16 mouse cellular contexts compared by ENCODE assay signal in the genomic region with DNA sequence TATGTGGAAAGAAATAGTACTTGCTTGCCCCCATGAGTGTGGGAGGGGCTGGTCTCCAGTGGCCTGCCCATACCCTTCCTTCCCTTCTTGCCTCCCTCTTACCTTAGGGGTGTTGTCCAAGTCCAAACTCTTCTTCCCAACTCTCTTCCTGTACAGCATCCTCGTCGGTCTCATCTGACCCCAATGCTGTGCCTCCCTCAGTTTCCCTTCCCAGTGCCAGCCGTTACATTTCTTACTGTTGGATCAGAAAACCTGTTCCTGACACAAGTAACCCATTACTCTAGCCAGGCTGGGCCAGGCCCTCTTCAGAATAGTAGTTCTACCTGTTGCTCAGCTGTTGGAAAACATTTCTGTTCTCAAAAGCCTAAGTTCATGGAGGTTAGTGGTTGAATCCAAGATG. TPM values are rescaled to one million over a fixed set of nuclear protein-coding genes. Genes with fewer than 3 reads are reported as not detected.
DNase-seq lines count a peak whose midpoint lies in the region; ATAC-seq and TF ChIP-seq lines count a peak whose summit lies in the region.
"Had no signal": no experiment of that assay in that cellular context is flagged by ENCODE, and none has a peak within 500 bp of the region (broad histone marks: within the 10 kb centered on the region; RNA-seq: fewer than 3 reads in every experiment).

No protein-coding gene starts in this region.

- no peak overlapping the region for H3K4me2 ChIP-seq in midbrain, embryonic 11.5 days
- no peak overlapping the region for H3K4me2 ChIP-seq in midbrain, embryonic 15.5 days
- H3K4me2 ChIP-seq: embryonic facial prominence, embryonic 13.5 days; embryonic facial prominence, embryonic 15.5 days; forebrain, embryonic 12.5 days had no signal

- H3K9ac ChIP-seq in midbrain, embryonic 11.5 days (ENCODE audit: low read length): no peak overlapping the region
- no peak overlapping the region for H3K9ac ChIP-seq in midbrain, embryonic 15.5 days
- H3K9ac ChIP-seq: embryonic facial prominence, embryonic 13.5 days; embryonic facial prominence, embryonic 15.5 days; forebrain, embryonic 12.5 days had no signal

- no peaks in the 10 kb centered on the region for H3K9me3 ChIP-seq in midbrain, embryonic 11.5 days (ENCODE audit: control insufficient read depth, low read length)
- H3K9me3 ChIP-seq in midbrain, embryonic 15.5 days: no peaks in the 10 kb centered on the region
- H3K9me3 ChIP-seq: embryonic facial prominence, embryonic 13.5 days; embryonic facial prominence, embryonic 15.5 days; forebrain, embryonic 10.5 days; forebrain, embryonic 12.5 days had no signal

- WGBS in cerebellum, adult 2 months: 90% methylated on average over 3 of the region's 3 CpGs
- WGBS in midbrain, embryonic 11.5 days: 92% methylated on average over 3 of the region's 3 CpGs
- WGBS in midbrain, embryonic 15.5 days: 96% methylated on average over 3 of the region's 3 CpGs

- no peak for ATAC-seq in midbrain, embryonic 11.5 days (ENCODE audit: low FRiP score)
- no peak for ATAC-seq in midbrain, embryonic 15.5 days (replicated peaks)
- ATAC-seq: forebrain, embryonic 14.5 days had no signal

- DNase-seq in cerebellum, adult 2 months: no peak
- no peak for DNase-seq in cerebellum, postnatal 10 days
- DNase-seq in heart, adult 11 months: peak; percentile 83
- DNase-seq in heart, postnatal 10 days: no peak
- peak; percentile 51 for DNase-seq in midbrain, embryonic 11.5 days (ENCODE audit: low spot score, missing footprints)
- DNase-seq: adrenal gland, adult 2 months; adrenal gland, postnatal 10 days; adrenal gland, postnatal 25 days; embryo, embryonic 11 days had no signal

- H3K4me3 ChIP-seq in cerebellum, adult 2 months (replicated peaks; ENCODE audit: insufficient read depth, low read depth, low read length): no peak overlapping the region
- H3K4me3 ChIP-seq in midbrain, embryonic 11.5 days (ENCODE audit: low read depth, low read length): no peak overlapping the region
- H3K4me3 ChIP-seq in midbrain, embryonic 15.5 days: no peak overlapping the region
- H3K4me3 ChIP-seq: embryonic facial prominence, embryonic 13.5 days; embryonic facial prominence, embryonic 15.5 days; erythroblast, embryonic 14.5 days; forebrain, embryonic 10.5 days; forebrain, embryonic 12.5 days had no signal

- H3K36me3 ChIP-seq in midbrain, embryonic 11.5 days (ENCODE audit: control insufficient read depth, insufficient read depth, low read length): no peaks in the 10 kb centered on the region
- H3K36me3 ChIP-seq in midbrain, embryonic 15.5 days (replicated peaks): peaks cover 3% of the 10 kb centered on the region; the same call in 1 of the 2 replicates

- H3K4me1 ChIP-seq in cerebellum, adult 2 months (ENCODE audit: control insufficient read depth, insufficient read depth, low read length): peaks cover 30% of the 10 kb centered on the region
- peaks cover 31% of the 10 kb centered on the region for H3K4me1 ChIP-seq in midbrain, embryonic 11.5 days (ENCODE audit: control insufficient read depth, insufficient read depth, low read length)
- H3K4me1 ChIP-seq in midbrain, embryonic 15.5 days: peaks cover 16% of the 10 kb centered on the region
- H3K4me1 ChIP-seq: embryonic facial prominence, embryonic 13.5 days; embryonic facial prominence, embryonic 15.5 days had no signal

- H3K27ac ChIP-seq in cerebellum, adult 2 months (ENCODE audit: insufficient read depth, low read length): peak overlapping the region; percentile 50; the same call in 1 of the 2 replicates
- H3K27ac ChIP-seq in midbrain, embryonic 11.5 days (ENCODE audit: low read depth, low read length): no peak overlapping the region
- H3K27ac ChIP-seq in midbrain, embryonic 15.5 days: no peak overlapping the region
- H3K27ac ChIP-seq: embryonic facial prominence, embryonic 13.5 days; embryonic facial prominence, embryonic 15.5 days; forebrain, embryonic 10.5 days; forebrain, embryonic 12.5 days had no signal

- intact Hi-C loops in heart, postnatal 10 days (cut with DNase I): no loop called here

- TF ChIP-seq CTCF in cerebellum, adult 2 months (IDR thresholded peaks at IDR 0.05; ENCODE audit: borderline replicate concordance, insufficient read depth, low read depth, low read length): no peak

- H3K27me3 ChIP-seq in cerebellum, adult 2 months (ENCODE audit: control insufficient read depth, insufficient read depth, low read length): no peaks in the 10 kb centered on the region
- no peaks in the 10 kb centered on the region for H3K27me3 ChIP-seq in midbrain, embryonic 11.5 days (ENCODE audit: control insufficient read depth, insufficient read depth, low read length)
- H3K27me3 ChIP-seq in midbrain, embryonic 15.5 days (replicated peaks): no peaks in the 10 kb centered on the region
- H3K27me3 ChIP-seq: embryonic facial prominence, embryonic 13.5 days; embryonic facial prominence, embryonic 15.5 days; forebrain, embryonic 12.5 days had no signal

- TF ChIP-seq POLR2A in cerebellum, adult 2 months (IDR thresholded peaks at IDR 0.05; ENCODE audit: borderline replicate concordance, insufficient read depth, low read length): no peak

RNA-seq across cellular contexts. Expression of gene Alox5, which starts 58.6 kb away (rescaled TPM):
- polyA plus RNA-seq in cerebellum, adult 2 months (2012; rRNA removed): 0.74 and 0.84 TPM in 2 replicates
- total RNA-seq in heart, postnatal 10 days (2021): 1 to 10 TPM; 4.3 to 4.6 TPM
- polyA plus RNA-seq in midbrain, embryonic 11.5 days (2014; fragmentation: Nextera tagmentation; extraction: Ambion mirVana): 0.88 and 1.6 TPM in 2 replicates
- polyA plus RNA-seq in midbrain, embryonic 15.5 days (2015; fragmentation: Nextera tagmentation; extraction: Ambion mirVana): 0.30 and 0.79 TPM in 2 replicates

Comparison
In these comparisons a context has a peak if more than half of its experiments do, and no peak if none do; other contexts are left out.
1. DNase-seq: peak in heart, adult 11 months (single experiment) and midbrain, embryonic 11.5 days (single experiment); none in cerebellum, adult 2 months (0 of 2), cerebellum, postnatal 10 days (0 of 2) and heart, postnatal 10 days (0 of 2).